Mouse (Mus musculus) forebrain, embryonic 10.5 days (tissue): ENCODE results near the gene Nr1d1. TPM values are rescaled to one million over a fixed set of nuclear protein-coding genes. Genes with fewer than 3 reads are reported as not detected.

Experiments used
- DNase-seq: peaks from one replicate; pipeline ENCODE4 v3.0.0-alpha.2; 2017; ENCODE audit warnings: low spot score; ENCODE audit errors: extremely low spot score
- H3K27ac ChIP-seq: fragments of 300-500 bp; sonication (generic); 2 replicates; pipeline ENCODE4 v1.5.1; 2016; ENCODE audit warnings: mild to moderate bottlenecking
- H3K27me3 ChIP-seq: fragments of 300-500 bp; sonication (generic); 2 replicates; pipeline ENCODE4 v1.6.1; 2016; ENCODE audit warnings: mild to moderate bottlenecking; ENCODE audit not compliant: poor library complexity, severe bottlenecking
- H3K36me3 ChIP-seq: fragments of 300-500 bp; sonication (generic); replicated peaks from 2 replicates; pipeline ENCODE4 v1.6.1; 2016; ENCODE audit warnings: mild to moderate bottlenecking, moderate library complexity
- H3K4me1 ChIP-seq: fragments of 300-500 bp; sonication (generic); 2 replicates; pipeline ENCODE4 v1.6.1; 2016
- H3K4me3 ChIP-seq: fragments of 300-500 bp; sonication (generic); 2 replicates; pipeline ENCODE4 v1.5.1; 2016; ENCODE audit warnings: mild to moderate bottlenecking, moderate library complexity
- H3K9me3 ChIP-seq: fragments of 300-500 bp; sonication (generic); 2 replicates; pipeline ENCODE4 v1.6.1; 2016; ENCODE audit warnings: mild to moderate bottlenecking, moderate library complexity
- WGBS: fragments of 180-500 bp; shearing (Covaris S2); methylation state at CpG from one replicate; pipeline ENCODE4 v1.1.7; 2016; 5-methylcytosine and 5-hydroxymethylcytosine counted together
- polyA plus RNA-seq: library from polyadenylated mRNA; unstranded; fragments of >200 nt; fragmentation: Nextera tagmentation; extraction: Ambion mirVana; gene quantifications from 2 replicates; pipeline ENCODE4 v1.2.1, GENCODE M21; 2016

The Nr1d1 gene
- 1.5 TPM in 2 replicates for polyA plus RNA-seq

DNA sequence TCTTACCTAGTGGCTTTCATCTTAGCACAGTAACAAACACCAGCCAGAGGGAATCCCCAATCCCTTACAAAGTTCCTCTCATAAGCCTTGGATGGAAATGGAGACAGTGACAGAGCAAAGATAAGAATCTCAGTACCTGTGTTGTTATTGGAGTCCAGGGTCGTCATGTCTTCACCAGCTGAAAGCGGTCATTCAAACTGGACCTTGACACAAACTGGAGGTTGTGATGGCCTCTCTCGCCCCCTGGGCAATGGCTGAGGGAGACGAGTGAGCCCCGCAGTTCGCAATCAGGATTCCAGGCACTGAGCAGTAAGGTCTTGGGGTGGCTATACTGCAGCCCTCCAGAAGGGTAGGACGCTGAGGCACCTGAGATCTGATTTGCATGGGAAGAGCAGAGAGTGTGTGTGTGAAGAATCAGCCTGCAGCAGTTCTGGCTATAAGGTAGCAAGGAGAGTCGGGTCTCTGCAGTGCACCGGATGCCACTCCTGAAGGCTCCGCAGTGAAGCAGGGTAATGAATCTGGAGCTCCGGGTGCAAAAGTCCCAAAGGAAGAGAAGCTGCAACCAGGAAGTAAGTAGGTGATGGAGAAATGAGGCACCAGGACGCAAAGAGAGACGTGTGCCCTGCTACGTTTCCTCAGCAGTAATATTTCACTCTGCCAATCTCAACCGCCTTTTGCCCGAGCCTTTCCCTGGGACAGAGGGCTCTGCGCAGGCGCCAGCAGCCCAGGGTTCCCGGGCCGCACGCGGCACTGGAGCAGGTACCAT lies at the start of gene Nr1d1:
TSS of gene Nr1d1 (minus strand) at position 752 of the 766 bp plus-strand sequence.
- DNase-seq, result no peak
- Histone ChIP-seq H3K4me3 (peak within 1 kb of the TSS; percentile 55), H3K27me3 (0 out of 2 replicates have a peak, but pooled peaks cover 3% of the 10 kb centered on the region), H3K27ac (peak within 1 kb of the TSS; percentile 84), H3K4me1 (peaks cover 59% of the 10 kb centered on the region), H3K36me3 (peaks cover 21% of the 10 kb centered on the region), H3K9me3 (no peaks in the 10 kb centered on the region)
- WGBS, result under 1% methylated on average over 22 of the region's 22 CpGs

DNA sequence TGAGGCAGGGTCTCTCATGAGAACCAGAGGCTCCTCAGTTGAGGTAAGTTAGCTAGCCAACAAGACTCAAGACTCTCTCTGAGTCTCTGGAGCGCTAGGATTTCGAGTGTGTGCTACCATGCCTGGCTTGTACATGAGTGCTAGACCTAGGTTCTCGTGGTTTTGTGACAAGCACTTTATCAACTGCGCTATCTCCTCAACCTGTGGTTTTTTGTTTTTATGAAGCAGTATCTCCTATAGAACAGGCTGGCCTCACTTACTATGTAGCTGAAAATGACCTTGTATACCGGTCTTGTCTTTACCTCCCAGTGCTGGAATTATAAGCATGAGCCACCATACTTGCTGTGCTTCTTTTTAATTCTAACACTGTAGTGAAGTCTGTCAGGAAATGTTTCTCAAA lies 45.8 kb upstream of the Nr1d1 start:
- no peak overlapping the region for H3K4me3 ChIP-seq
- DNase-seq, result no peak
- H3K27ac ChIP-seq, result no peak overlapping the region
- peaks cover 100% of the 10 kb centered on the region for H3K36me3 ChIP-seq
- H3K9me3 ChIP-seq, result no peaks in the 10 kb centered on the region
- H3K4me1 ChIP-seq, result no peaks in the 10 kb centered on the region
- WGBS, result 94% methylated on average over 5 of the region's 5 CpGs
- H3K27me3 ChIP-seq, result no peaks in the 10 kb centered on the region

DNA sequence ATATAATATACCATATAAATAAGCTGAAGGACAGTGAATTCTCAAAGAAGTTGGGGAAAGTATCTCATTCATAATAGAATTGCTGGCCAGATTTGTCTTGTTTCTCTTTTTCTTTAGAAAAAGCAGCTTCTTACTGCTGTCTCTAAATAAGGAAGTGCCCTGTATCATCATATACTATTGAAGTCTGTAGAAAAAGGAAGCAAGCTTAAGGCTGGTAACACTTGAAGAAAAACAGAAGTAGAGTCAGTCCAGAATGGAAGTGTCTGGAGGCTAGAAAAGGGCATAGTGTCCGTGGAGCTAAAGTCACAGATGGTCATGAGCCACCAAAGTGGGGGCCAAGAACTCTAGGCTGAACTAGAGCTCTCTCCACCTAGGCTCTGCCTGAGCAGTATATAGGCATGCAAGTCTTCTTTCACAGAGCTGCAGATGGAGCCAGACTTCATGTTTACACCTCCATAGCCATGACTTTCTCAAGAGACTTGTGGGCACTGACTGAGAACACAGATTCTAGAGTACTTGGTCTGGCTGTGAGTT lies 41.6 kb upstream of the Nr1d1 start:
- 92% methylated on average over 1 of the region's 1 CpGs for WGBS
- Histone ChIP-seq H3K36me3 (peaks cover 99% of the 10 kb centered on the region), H3K4me3 (no peak overlapping the region), H3K27ac (no peak overlapping the region), H3K27me3 (no peaks in the 10 kb centered on the region), H3K9me3 (no peaks in the 10 kb centered on the region), H3K4me1 (no peaks in the 10 kb centered on the region)
- DNase-seq, result no peak

DNA sequence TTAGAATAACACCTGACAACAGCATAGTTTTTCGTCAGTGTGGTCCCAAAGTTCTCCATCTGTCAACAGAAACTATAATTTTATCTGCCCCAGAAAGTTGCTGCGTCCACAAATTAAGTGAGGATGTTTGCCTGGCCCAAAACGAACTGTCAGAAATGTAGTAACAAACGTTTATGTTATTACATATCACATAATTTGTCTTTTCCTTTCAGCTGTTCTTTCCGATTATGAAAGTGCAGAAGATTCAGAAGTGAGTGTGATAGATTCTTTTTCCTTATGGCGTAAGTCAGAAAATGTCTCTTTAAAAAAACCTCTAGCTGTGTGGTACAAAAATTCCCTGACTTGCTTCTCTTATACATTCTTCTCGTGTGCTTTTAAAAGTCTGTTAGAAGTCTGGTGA lies 35.6 kb upstream of the Nr1d1 start:
- no peak for DNase-seq
- Histone ChIP-seq H3K4me3 (peak overlapping the region; percentile 87), H3K9me3 (no peaks in the 10 kb centered on the region), H3K4me1 (peaks cover 30% of the 10 kb centered on the region), H3K36me3 (peaks cover 78% of the 10 kb centered on the region), H3K27ac (peak overlapping the region; percentile 98; the same call in 1 of the 2 replicates), H3K27me3 (no peaks in the 10 kb centered on the region)
- WGBS, result 81% methylated on average over 7 of the region's 7 CpGs

DNA sequence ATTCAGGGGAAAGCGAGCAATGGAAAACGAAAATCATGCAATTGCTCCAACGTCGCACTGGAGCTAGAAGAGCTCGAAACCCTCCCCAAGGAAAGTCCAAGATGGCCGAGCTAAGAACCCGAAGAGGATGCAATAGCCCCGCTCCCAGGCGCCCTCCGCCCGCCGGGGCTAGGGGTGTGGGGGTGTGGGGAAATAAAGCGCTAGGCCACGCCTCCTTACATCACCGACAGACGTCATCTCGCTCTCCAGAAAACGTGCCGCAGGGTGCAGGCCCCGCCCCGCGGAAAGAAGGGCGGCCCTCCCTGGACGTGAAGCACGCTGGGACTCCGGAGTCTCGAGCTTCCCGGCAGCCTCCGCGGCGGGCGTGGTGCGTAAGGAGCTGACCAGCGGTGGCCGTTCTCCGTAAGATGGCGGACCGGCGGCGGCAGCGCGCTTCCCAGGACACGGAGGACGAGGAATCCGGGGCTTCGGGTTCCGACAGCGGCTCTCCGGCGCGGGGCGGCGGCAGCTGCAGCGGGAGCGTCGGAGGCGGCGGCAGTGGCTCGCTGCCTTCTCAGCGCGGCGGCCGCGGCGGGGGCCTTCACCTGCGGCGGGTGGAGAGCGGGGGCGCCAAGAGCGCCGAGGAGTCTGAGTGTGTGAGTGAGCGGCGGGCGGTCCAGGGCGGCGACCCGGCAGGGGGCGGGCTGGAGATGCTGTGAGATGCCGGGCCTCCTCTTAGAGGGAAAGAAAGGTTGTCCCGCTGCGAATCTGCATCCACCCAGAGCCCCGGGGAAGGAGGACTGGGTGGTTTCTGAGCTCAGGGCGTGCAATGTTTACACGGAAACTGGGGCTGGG lies 34.5 kb upstream of the Nr1d1 start:
- Histone ChIP-seq H3K27ac (peak overlapping the region; percentile 98), H3K27me3 (no peaks in the 10 kb centered on the region), H3K36me3 (peaks cover 78% of the 10 kb centered on the region), H3K4me1 (peaks cover 30% of the 10 kb centered on the region), H3K4me3 (peak overlapping the region; percentile 87), H3K9me3 (no peaks in the 10 kb centered on the region)
- peak; percentile 99 for DNase-seq
- WGBS, result under 1% methylated on average over 84 of the region's 84 CpGs

DNA sequence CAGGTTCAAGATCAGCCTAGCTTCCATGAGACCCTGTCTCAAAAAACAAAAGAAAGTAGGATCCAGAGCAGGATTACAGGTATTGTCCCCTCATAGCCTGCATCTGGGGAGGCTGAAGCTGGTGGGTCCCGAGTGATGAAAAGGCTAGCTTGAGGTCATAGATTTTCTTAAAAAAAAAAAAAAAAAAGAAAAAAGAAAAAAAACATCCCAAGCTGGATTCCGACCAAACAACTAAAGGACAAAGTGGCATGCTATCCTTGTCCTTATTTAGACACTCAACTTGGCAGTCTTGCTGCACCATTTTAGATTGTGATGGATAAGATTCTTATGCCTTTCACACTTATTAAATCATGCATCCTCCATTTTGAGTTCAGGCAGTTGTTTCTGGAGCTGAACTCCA lies 33.3 kb upstream of the Nr1d1 start:
- 76% methylated on average over 2 of the region's 2 CpGs for WGBS
- DNase-seq, result no peak
- Histone ChIP-seq H3K9me3 (no peaks in the 10 kb centered on the region), H3K36me3 (peaks cover 78% of the 10 kb centered on the region), H3K27ac (no peak overlapping the region), H3K4me3 (peak overlapping the region; percentile 87; the same call in 1 of the 2 replicates), H3K27me3 (no peaks in the 10 kb centered on the region), H3K4me1 (peaks cover 30% of the 10 kb centered on the region)

DNA sequence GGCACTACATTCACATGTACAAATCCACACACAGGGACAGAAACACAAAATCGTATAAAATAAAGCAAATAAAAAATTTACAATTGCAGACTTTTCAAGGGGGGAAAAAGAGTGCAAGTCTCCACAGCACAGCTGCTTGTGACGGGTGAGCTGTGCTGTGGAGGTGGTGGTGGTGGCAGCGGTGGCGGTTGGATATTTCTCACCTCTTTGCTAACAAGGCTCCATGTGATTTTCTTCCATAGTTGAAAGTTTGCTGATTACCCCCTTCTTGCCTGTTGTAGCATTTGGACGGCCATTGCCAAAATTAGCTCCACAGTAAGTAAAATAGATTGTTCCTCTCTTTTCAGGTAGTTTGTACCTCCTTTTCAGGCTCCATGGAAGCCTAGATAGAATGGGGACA lies 29.5 kb upstream of the Nr1d1 start, which contains the start of gene Casc3:
TSS of gene Casc3 (plus strand) at position 301 of the 400 bp plus-strand sequence.
- 93% methylated on average over 5 of the region's 5 CpGs for WGBS

DNA sequence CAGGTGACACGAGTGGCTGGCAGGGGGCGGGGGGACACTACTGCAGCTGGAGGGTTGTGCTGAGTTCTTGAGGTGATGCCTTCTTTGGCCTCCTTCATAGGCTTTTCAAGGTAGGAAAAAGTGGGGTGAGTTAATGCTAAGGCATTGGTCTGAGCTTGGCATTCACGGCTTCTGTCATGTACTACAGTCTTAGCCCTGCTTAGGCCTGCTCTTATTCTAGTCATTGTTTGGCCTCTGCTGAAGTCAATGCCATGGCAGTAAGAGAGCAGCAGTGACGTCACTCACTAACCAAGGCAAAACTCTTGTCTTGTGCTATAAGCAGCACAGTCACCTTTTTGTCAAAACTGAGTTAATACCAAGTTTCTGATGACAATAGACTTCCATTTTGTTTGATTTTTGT lies 22.8 kb upstream of the Nr1d1 start:
- WGBS, result 71% methylated on average over 4 of the region's 4 CpGs
- Histone ChIP-seq H3K27ac (no peak overlapping the region), H3K9me3 (no peaks in the 10 kb centered on the region), H3K4me1 (peaks cover 44% of the 10 kb centered on the region), H3K27me3 (no peaks in the 10 kb centered on the region), H3K4me3 (peak overlapping the region; percentile 100), H3K36me3 (peaks cover 58% of the 10 kb centered on the region)
- no peak for DNase-seq

More for the DNA sequence above, 29.5 kb upstream of the Nr1d1 start, which contains the start of gene Casc3:
- no peak for DNase-seq
- Histone ChIP-seq H3K4me1 (peaks cover 15% of the 10 kb centered on the region), H3K36me3 (peaks cover 90% of the 10 kb centered on the region), H3K27me3 (no peaks in the 10 kb centered on the region), H3K9me3 (no peaks in the 10 kb centered on the region), H3K27ac (no peak within 1 kb of the TSS), H3K4me3 (no peak within 1 kb of the TSS)

DNA sequence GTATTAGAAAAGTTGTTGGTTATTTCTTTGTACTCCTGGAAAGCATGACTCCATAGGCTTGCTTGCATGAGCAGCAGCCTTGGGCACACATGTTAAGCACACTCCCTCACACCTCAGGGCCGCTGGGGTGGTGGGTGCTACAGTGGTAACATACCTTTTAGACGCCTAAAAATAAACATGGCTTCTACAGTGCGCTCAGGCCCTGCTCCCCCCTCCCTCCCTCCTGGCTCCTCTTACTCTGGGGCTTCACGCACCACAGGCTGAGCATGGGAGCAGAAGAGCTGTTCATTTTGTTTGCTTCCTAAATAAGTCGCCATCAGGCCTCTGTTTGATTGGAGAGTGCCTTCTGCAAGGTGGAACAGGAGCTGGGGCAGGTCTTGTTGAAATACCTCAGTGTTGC lies 22.2 kb upstream of the Nr1d1 start:
- Histone ChIP-seq H3K4me3 (peak overlapping the region; percentile 100), H3K27me3 (no peaks in the 10 kb centered on the region), H3K27ac (peak overlapping the region; percentile 25; the same call in 1 of the 2 replicates), H3K9me3 (no peaks in the 10 kb centered on the region), H3K36me3 (peaks cover 52% of the 10 kb centered on the region), H3K4me1 (peaks cover 50% of the 10 kb centered on the region)
- 30% methylated on average over 5 of the region's 5 CpGs for WGBS
- DNase-seq, result no peak

DNA sequence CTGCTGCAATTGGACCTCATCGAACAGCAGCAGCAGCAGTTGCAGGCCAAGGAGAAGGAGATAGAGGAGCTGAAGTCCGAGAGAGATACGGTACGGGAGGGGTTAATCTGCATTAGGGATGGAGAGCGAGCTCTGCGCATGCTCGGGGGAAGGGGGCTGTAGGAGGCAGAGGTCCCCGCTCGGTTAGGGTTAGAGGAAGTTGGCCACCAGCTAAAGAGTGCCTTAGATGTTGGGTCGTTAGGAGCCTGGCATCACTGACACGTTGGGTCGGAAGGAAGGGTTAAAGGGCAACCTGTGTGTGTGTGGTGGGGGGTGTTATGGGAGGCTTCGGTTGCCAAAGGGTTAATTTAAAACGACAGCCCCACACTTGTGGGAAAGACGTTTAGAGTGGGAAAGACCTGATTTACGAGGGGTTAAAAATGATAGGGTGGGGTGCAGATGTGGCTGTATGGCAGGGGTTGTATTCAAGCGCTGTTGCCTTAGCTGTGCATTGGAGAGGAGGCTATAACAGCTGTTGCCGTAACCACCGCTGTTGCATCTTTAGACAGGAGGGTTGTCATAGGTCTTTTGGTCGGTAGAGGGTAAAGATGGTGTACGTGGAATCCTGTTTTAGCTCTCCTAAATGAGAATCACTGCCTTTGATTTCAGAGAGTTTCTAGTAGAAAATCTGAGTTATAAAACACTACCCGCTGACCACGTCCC lies 21.5 kb upstream of the Nr1d1 start:
- H3K4me1 ChIP-seq, result peaks cover 55% of the 10 kb centered on the region

DNA sequence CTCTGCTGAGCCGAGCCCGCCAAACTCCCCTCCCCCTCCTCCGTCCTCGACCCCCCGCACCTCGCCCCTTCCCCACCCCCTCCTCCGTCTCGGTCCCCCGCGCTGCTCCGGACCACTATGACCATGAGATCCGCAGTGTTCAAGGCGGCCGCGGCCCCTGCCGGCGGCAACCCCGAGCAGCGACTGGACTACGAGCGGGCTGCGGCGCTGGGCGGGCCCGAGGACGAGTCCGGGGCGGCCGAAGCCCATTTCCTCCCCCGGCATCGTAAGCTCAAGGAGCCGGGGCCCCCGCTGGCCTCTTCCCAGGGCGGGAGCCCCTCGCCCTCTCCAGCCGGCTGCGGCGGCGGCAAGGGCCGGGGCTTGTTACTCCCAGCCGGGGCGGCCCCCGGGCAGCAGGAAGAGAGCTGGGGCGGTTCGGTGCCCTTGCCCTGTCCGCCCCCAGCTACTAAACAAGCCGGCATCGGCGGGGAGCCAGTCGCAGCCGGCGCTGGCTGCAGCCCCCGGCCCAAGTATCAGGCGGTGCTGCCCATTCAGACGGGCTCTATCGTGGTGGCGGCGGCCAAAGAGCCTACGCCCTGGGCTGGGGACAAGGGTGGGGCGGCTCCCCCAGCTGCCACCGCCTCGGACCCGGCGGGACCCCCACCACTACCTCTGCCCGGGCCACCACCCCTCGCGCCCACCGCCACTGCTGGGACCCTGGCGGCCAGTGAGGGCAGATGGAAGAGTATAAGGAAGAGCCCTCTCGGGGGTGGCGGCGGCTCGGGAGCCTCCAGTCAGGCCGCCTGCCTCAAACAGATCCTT lies 20.8 kb upstream of the Nr1d1 start:
- H3K4me1 ChIP-seq, result peaks cover 55% of the 10 kb centered on the region
- peaks cover 38% of the 10 kb centered on the region for H3K36me3 ChIP-seq
- H3K9me3 ChIP-seq, result no peaks in the 10 kb centered on the region
- DNase-seq, result peak; percentile 67
- WGBS, result under 1% methylated on average over 71 of the region's 74 CpGs
- H3K4me3 ChIP-seq, result peak overlapping the region; percentile 100
- H3K27ac ChIP-seq, result peak overlapping the region; percentile 100
- no peaks in the 10 kb centered on the region for H3K27me3 ChIP-seq

More for the DNA sequence above, 21.5 kb upstream of the Nr1d1 start:
- Histone ChIP-seq H3K27ac (peak overlapping the region; percentile 100), H3K9me3 (no peaks in the 10 kb centered on the region), H3K4me3 (peak overlapping the region; percentile 100), H3K27me3 (no peaks in the 10 kb centered on the region), H3K36me3 (peaks cover 45% of the 10 kb centered on the region)
- peak; percentile 79 for DNase-seq
- WGBS, result 5% methylated on average over 23 of the region's 23 CpGs
